Mouse (Mus musculus): ENCODE measurements around the gene Olfr715b. TPM values are rescaled to one million over a fixed set of nuclear protein-coding genes. Genes with fewer than 3 reads are reported as not detected.
"Not testable (repeated sequence)": the region's sequence is repeated elsewhere in the genome, so short reads cannot be mapped to it uniquely, and the experiment has no call there.

Gene Olfr715b
- polyA plus RNA-seq (2012; rRNA removed) (not detected in 2 replicates), polyA plus RNA-seq (2014; fragmentation: Nextera tagmentation; extraction: Ambion mirVana) (not detected in 2 replicates)

DNA sequence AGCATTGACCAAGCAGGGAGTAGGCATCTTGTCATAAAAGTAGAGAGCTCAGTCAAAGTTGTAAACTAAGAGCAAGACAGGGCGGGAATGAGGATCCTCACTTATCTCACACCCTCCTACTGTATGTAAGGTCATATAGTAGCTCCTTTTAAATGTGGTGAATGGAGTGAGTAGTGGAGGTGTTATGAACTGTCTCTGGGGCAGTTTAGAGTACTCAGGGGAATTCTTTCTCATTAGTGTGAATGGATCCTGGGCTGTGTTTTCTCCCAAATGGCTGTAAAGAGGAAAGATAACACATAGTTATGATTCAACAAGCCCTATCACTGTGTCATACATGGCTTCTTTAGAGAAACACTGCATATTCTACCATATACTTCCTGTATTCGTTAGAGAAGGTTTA, at the start of gene Olfr715b:
TSS of gene Olfr715b (minus strand) at position 101 of the 400 bp plus-strand sequence.
- WGBS, result 48% methylated on average over 1 of the region's 2 CpGs
- not testable (repeated sequence) for H3K4me1 ChIP-seq (ENCODE audit: control insufficient read depth, insufficient read depth, low read length)

DNA sequence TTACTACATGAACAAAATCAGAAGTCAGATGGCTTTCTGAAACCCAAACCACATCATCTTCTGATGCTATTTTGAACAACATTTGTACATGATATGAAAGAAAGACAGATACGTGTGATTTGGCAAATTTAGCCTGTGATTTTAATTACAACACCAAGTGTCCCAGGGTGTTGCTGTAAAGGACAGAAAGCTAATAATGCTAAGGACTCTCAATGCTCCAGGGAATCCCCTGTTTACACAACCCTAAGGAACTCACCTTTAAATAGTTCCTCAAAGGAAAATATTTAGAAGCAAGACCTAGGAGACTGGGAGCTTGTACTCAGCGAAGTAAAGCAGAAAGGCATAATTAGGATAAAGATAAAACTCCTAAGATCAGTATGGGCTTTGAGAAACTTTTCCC, 27.9 kb upstream of the Olfr715b start, which contains the start of gene Olfr716:
TSS of gene Olfr716 (plus strand) at position 301 of the 400 bp plus-strand sequence.
- not testable (repeated sequence) for H3K4me2 ChIP-seq (replicated peaks; ENCODE audit: low read depth, low read length, severe bottlenecking); DNase-seq (ENCODE audit: low spot score); H3K9ac ChIP-seq (ENCODE audit: low read depth, low read length, severe bottlenecking); H3K27ac ChIP-seq (replicated peaks; ENCODE audit: low read depth, low read length); H3K27me3 ChIP-seq (ENCODE audit: control insufficient read depth, insufficient read depth, low read length); H3K4me1 ChIP-seq (ENCODE audit: control insufficient read depth, insufficient read depth, low read length); H3K36me3 ChIP-seq (ENCODE audit: control insufficient read depth, insufficient read depth, low read length); H3K9me3 ChIP-seq (ENCODE audit: control insufficient read depth, low read length); ATAC-seq (ENCODE audit: low FRiP score, low read depth); H3K4me3 ChIP-seq (replicated peaks; ENCODE audit: low read length)
- WGBS, result 77% methylated on average over 2 of the region's 2 CpGs

More for the DNA sequence above, at the start of gene Olfr715b:
- not testable (repeated sequence) for H3K4me2 ChIP-seq (replicated peaks; ENCODE audit: low read depth, low read length, severe bottlenecking); H3K4me3 ChIP-seq (replicated peaks; ENCODE audit: low read length); H3K9ac ChIP-seq (ENCODE audit: low read depth, low read length, severe bottlenecking); H3K36me3 ChIP-seq (ENCODE audit: control insufficient read depth, insufficient read depth, low read length); H3K27ac ChIP-seq (replicated peaks; ENCODE audit: low read depth, low read length); H3K9me3 ChIP-seq (ENCODE audit: control insufficient read depth, low read length); DNase-seq (ENCODE audit: low spot score); ATAC-seq (ENCODE audit: low FRiP score, low read depth); H3K27me3 ChIP-seq (ENCODE audit: control insufficient read depth, insufficient read depth, low read length)

DNA sequence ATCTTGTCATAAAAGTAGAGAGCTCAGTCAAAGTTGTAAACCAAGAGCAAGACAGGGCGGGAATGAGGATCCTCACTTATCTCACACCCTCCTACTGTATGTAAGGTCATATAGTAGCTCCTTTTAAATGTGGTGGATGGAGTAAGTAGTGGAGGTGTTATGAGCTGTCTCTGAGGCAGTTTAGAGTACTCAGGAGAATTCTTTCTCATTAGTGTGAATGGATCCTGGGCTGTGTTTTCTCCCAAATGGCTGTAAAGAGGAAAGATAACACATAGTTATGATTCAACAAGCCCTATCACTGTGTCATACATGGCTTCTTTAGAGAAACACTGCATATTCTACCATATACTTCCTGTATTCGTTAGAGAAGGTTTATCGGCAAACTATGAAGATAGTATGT, 20.8 kb upstream of the Olfr715b start, which contains the start of gene Olfr715:
TSS of gene Olfr715 (minus strand) at position 101 of the 400 bp plus-strand sequence.
- not testable (repeated sequence) for H3K9me3 ChIP-seq (ENCODE audit: control insufficient read depth, low read length); H3K27me3 ChIP-seq (ENCODE audit: control insufficient read depth, insufficient read depth, low read length); H3K4me1 ChIP-seq (ENCODE audit: control insufficient read depth, insufficient read depth, low read length); H3K27ac ChIP-seq (replicated peaks; ENCODE audit: low read depth, low read length); H3K36me3 ChIP-seq (ENCODE audit: control insufficient read depth, insufficient read depth, low read length); H3K4me3 ChIP-seq (replicated peaks; ENCODE audit: low read length); H3K9ac ChIP-seq (ENCODE audit: low read depth, low read length, severe bottlenecking); ATAC-seq (ENCODE audit: low FRiP score, low read depth); DNase-seq (ENCODE audit: low spot score); H3K4me2 ChIP-seq (replicated peaks; ENCODE audit: low read depth, low read length, severe bottlenecking)
- 70% methylated on average over 1 of the region's 3 CpGs for WGBS

DNA sequence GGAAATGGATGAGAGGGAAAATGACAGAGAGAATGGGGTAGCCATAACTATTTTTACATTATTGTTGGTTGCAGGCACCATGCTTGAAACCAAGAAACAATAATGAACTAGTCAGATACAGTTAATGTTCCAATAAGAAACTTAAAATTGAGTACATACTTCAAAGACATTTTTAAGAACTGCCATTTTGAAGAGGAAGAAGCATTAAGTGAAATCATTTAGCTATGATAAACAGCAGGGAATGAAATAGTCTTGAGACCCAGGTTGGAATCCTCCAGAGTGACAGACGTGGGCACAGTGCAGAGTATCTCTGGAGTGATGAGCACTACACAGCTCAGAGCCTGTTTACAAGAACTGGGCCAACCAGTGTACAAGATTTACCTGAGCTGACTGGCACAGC, 17.2 kb downstream of the Olfr715b start, which contains the start of gene Olfr17:
TSS of gene Olfr17 (plus strand) at position 301 of the 400 bp plus-strand sequence.
- H3K9me3 ChIP-seq (ENCODE audit: control insufficient read depth, low read length), result no peaks in the 10 kb centered on the region
- no peak within 1 kb of the TSS for H3K4me3 ChIP-seq (replicated peaks; ENCODE audit: low read length)
- H3K9ac ChIP-seq (ENCODE audit: low read depth, low read length, severe bottlenecking), result no peak within 1 kb of the TSS
- H3K4me2 ChIP-seq (replicated peaks; ENCODE audit: low read depth, low read length, severe bottlenecking), result no peak within 1 kb of the TSS
- DNase-seq (ENCODE audit: low spot score) (no peak), ATAC-seq (ENCODE audit: low FRiP score, low read depth) (no peak)
- WGBS, result 52% methylated on average over 1 of the region's 1 CpGs
- no peaks in the 10 kb centered on the region for H3K4me1 ChIP-seq (ENCODE audit: control insufficient read depth, insufficient read depth, low read length)
- TF ChIP-seq POLR2A (IDR thresholded peaks at IDR 0.05; ENCODE audit: borderline replicate concordance, extremely low read depth, insufficient read depth, insufficient read length), result no peak
- H3K27me3 ChIP-seq (ENCODE audit: control insufficient read depth, insufficient read depth, low read length), result no peaks in the 10 kb centered on the region
- H3K36me3 ChIP-seq (ENCODE audit: control insufficient read depth, insufficient read depth, low read length), result no peaks in the 10 kb centered on the region
- H3K27ac ChIP-seq (replicated peaks; ENCODE audit: low read depth, low read length), result no peak within 1 kb of the TSS

DNA sequence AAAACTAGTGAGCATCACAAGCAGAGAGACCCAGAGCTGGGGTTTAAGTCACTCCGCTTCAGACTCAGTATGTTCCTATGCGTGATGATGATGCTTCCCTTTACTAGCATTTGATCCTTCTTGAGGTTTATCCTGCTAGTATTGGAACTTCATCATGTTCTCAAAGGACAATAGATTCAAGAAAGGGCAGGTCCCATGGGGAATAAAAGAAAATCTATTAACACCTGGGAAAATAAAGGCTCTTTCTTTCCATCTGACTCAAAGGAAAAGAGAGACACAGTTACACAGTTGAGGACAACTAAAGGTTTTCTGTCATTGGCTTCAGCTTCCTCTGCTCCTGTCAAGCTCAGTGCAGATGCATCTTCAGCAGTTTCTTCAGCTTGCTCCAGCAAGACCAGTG, 39.5 kb downstream of the Olfr715b start, which contains the start of gene Olfr714:
TSS of gene Olfr714 (plus strand) at position 301 of the 400 bp plus-strand sequence.
- DNase-seq (ENCODE audit: low spot score) (no peak), ATAC-seq (ENCODE audit: low FRiP score, low read depth) (no peak)
- H3K27me3 ChIP-seq (ENCODE audit: control insufficient read depth, insufficient read depth, low read length), result no peaks in the 10 kb centered on the region
- H3K27ac ChIP-seq (replicated peaks; ENCODE audit: low read depth, low read length), result no peak within 1 kb of the TSS
- no peak for TF ChIP-seq POLR2A (IDR thresholded peaks at IDR 0.05; ENCODE audit: borderline replicate concordance, extremely low read depth, insufficient read depth, insufficient read length)
- no peak within 1 kb of the TSS for H3K4me2 ChIP-seq (replicated peaks; ENCODE audit: low read depth, low read length, severe bottlenecking)
- no peak within 1 kb of the TSS for H3K9ac ChIP-seq (ENCODE audit: low read depth, low read length, severe bottlenecking)
- no peaks in the 10 kb centered on the region for H3K36me3 ChIP-seq (ENCODE audit: control insufficient read depth, insufficient read depth, low read length)
- no peaks in the 10 kb centered on the region for H3K4me1 ChIP-seq (ENCODE audit: control insufficient read depth, insufficient read depth, low read length)
- 86% methylated on average over 2 of the region's 2 CpGs for WGBS
- H3K4me3 ChIP-seq (replicated peaks; ENCODE audit: low read length), result no peak within 1 kb of the TSS
- no peaks in the 10 kb centered on the region for H3K9me3 ChIP-seq (ENCODE audit: control insufficient read depth, low read length)

Other genes with a start within 250 kb of the Olfr715b start
- gene Olfr704, start 247.2 kb downstream of the Olfr715b start, polyA plus RNA-seq (2012; rRNA removed), result not detected in 2 replicates
- gene Olfr704, start 247.2 kb downstream of the Olfr715b start, polyA plus RNA-seq (2014; fragmentation: Nextera tagmentation; extraction: Ambion mirVana), result not detected in 2 replicates
- gene Olfr705, start 233.5 kb downstream of the Olfr715b start, polyA plus RNA-seq (2012; rRNA removed), result not detected in 2 replicates
- not detected in 2 replicates for gene Olfr705, start 233.5 kb downstream of the Olfr715b start, polyA plus RNA-seq (2014; fragmentation: Nextera tagmentation; extraction: Ambion mirVana)
- not detected in 2 replicates for gene Olfr706, start 222.2 kb downstream of the Olfr715b start, polyA plus RNA-seq (2012; rRNA removed)
- not detected in 2 replicates for gene Olfr706, start 222.2 kb downstream of the Olfr715b start, polyA plus RNA-seq (2014; fragmentation: Nextera tagmentation; extraction: Ambion mirVana)
- not detected in 2 replicates for gene Olfr707, start 209.1 kb downstream of the Olfr715b start, polyA plus RNA-seq (2012; rRNA removed)
- gene Olfr707, start 209.1 kb downstream of the Olfr715b start, polyA plus RNA-seq (2014; fragmentation: Nextera tagmentation; extraction: Ambion mirVana), result not detected in 2 replicates
- not detected in 2 replicates for gene Olfr1532-ps1, start 202.4 kb downstream of the Olfr715b start, polyA plus RNA-seq (2012; rRNA removed)
- not detected in 2 replicates for gene Olfr1532-ps1, start 202.4 kb downstream of the Olfr715b start, polyA plus RNA-seq (2014; fragmentation: Nextera tagmentation; extraction: Ambion mirVana)
- gene Olfr709-ps1, start 178.2 kb downstream of the Olfr715b start, polyA plus RNA-seq (2012; rRNA removed), result not detected in 2 replicates
- not detected in 2 replicates for gene Olfr709-ps1, start 178.2 kb downstream of the Olfr715b start, polyA plus RNA-seq (2014; fragmentation: Nextera tagmentation; extraction: Ambion mirVana)
- not detected in 2 replicates for gene Olfr710, start 162.1 kb downstream of the Olfr715b start, polyA plus RNA-seq (2012; rRNA removed)
- not detected in 2 replicates for gene Olfr710, start 162.1 kb downstream of the Olfr715b start, polyA plus RNA-seq (2014; fragmentation: Nextera tagmentation; extraction: Ambion mirVana)
- not detected in 2 replicates for gene Olfr6, start 146.4 kb downstream of the Olfr715b start, polyA plus RNA-seq (2012; rRNA removed)
- not detected in 2 replicates for gene Olfr6, start 146.4 kb downstream of the Olfr715b start, polyA plus RNA-seq (2014; fragmentation: Nextera tagmentation; extraction: Ambion mirVana)
- gene Olfr711, start 134.9 kb downstream of the Olfr715b start, polyA plus RNA-seq (2012; rRNA removed), result not detected in 2 replicates
- gene Olfr711, start 134.9 kb downstream of the Olfr715b start, polyA plus RNA-seq (2014; fragmentation: Nextera tagmentation; extraction: Ambion mirVana), result not detected in 2 replicates
- gene Olfr2, start 104.3 kb downstream of the Olfr715b start, polyA plus RNA-seq (2012; rRNA removed), result not detected in 2 replicates
- not detected in 2 replicates for gene Olfr2, start 104.3 kb downstream of the Olfr715b start, polyA plus RNA-seq (2014; fragmentation: Nextera tagmentation; extraction: Ambion mirVana)
- not detected in 2 replicates for gene Olfr713, start 79.2 kb downstream of the Olfr715b start, polyA plus RNA-seq (2012; rRNA removed)
- gene Olfr713, start 79.2 kb downstream of the Olfr715b start, polyA plus RNA-seq (2014; fragmentation: Nextera tagmentation; extraction: Ambion mirVana), result not detected in 2 replicates
- not detected in 2 replicates for gene Olfr714, start 39.4 kb downstream of the Olfr715b start, polyA plus RNA-seq (2012; rRNA removed)
- gene Olfr714, start 39.4 kb downstream of the Olfr715b start, polyA plus RNA-seq (2014; fragmentation: Nextera tagmentation; extraction: Ambion mirVana), result not detected in 2 replicates
- not detected in 2 replicates for gene Olfr17, start 17.1 kb downstream of the Olfr715b start, polyA plus RNA-seq (2012; rRNA removed)
- not detected in 2 replicates for gene Olfr17, start 17.1 kb downstream of the Olfr715b start, polyA plus RNA-seq (2014; fragmentation: Nextera tagmentation; extraction: Ambion mirVana)
- not detected in 2 replicates for gene Olfr715, start 20.7 kb upstream of the Olfr715b start, polyA plus RNA-seq (2012; rRNA removed)
- not detected in 2 replicates for gene Olfr715, start 20.7 kb upstream of the Olfr715b start, polyA plus RNA-seq (2014; fragmentation: Nextera tagmentation; extraction: Ambion mirVana)
- not detected in 2 replicates for gene Olfr716, start 28.0 kb upstream of the Olfr715b start, polyA plus RNA-seq (2012; rRNA removed)
- gene Olfr716, start 28.0 kb upstream of the Olfr715b start, polyA plus RNA-seq (2014; fragmentation: Nextera tagmentation; extraction: Ambion mirVana), result not detected in 2 replicates
- 0.05 TPM in 1 of 2 replicates, not detected in the other for gene Nlrp14, start 56.6 kb upstream of the Olfr715b start, polyA plus RNA-seq (2012; rRNA removed)
- gene Nlrp14, start 56.6 kb upstream of the Olfr715b start, polyA plus RNA-seq (2014; fragmentation: Nextera tagmentation; extraction: Ambion mirVana), result not detected in 2 replicates
- not detected in 2 replicates for gene Rbmxl2, start 99.1 kb upstream of the Olfr715b start, polyA plus RNA-seq (2012; rRNA removed)
- not detected in 2 replicates for gene Rbmxl2, start 99.1 kb upstream of the Olfr715b start, polyA plus RNA-seq (2014; fragmentation: Nextera tagmentation; extraction: Ambion mirVana)

Data from limb, embryonic 14.5 days (tissue).